Mouse (Mus musculus) bone marrow macrophage, adult 2 months (primary cell): ENCODE measurements around the gene Ino80d.

ENCODE experiments used
- CTCF ChIP-seq: IDR thresholded peaks from 2 replicates; pipeline ENCODE4 v1.5.1; 2012; ENCODE audit warnings: low read depth, mild to moderate bottlenecking, low read length, moderate library complexity
- POLR2A ChIP-seq: IDR thresholded peaks from 2 replicates; pipeline ENCODE4 v1.6.1; 2012; ENCODE audit warnings: mild to moderate bottlenecking, low read depth, low read length, borderline replicate concordance

DNA sequence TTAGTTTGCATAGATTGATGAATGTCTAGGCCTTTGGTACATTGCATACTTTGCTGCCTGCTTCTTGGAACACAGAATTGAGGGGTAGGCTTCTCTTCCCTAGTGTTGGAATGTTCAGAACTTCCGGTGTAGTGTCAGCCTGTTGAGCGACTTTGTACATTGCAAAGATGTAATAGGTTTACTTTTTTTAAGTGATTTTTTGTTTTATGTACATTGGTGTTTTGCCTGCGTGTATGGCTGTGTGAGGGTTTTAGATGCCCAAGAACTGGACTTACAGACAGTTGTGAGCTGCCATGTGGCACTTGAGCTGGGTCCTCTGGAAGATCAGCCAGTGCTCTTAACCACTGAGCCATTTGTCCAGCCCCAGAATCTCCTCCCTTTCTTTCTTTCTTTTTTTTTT, 1.1 kb upstream of the Ino80d start:
- TF ChIP-seq POLR2A (no peak), CTCF (no peak)
